Mouse (Mus musculus) stomach, embryonic 14.5 days (tissue): ENCODE data around the gene Chaf1a. TPM values are rescaled to one million over a fixed set of nuclear protein-coding genes. Genes with fewer than 3 reads are reported as not detected.
"Not testable (repeated sequence)": the region's sequence is repeated elsewhere in the genome, so short reads cannot be mapped to it uniquely, and the experiment has no call there.

Experiments used
- ATAC-seq: fragments of 200-750 bp; cut with Nextera tagmentation; 2 replicates; pipeline ENCODE4 v1.8.0; 2017; ENCODE audit warnings: low read depth, moderate TSS enrichment; ENCODE audit not compliant: insufficient number of reproducible peaks, insufficient read depth, low FRiP score
- H3K27ac ChIP-seq: fragments of 300-500 bp; sonication (generic); 2 replicates; pipeline ENCODE4 v1.5.1; 2014; ENCODE audit warnings: mild to moderate bottlenecking, low read length, moderate library complexity, mixed read lengths
- H3K27me3 ChIP-seq: fragments of 300-500 bp; sonication (generic); 2 replicates; pipeline ENCODE4 v1.6.1; 2014; ENCODE audit warnings: low read length, control low read depth, mixed read lengths; ENCODE audit not compliant: control insufficient read depth, insufficient read depth
- H3K36me3 ChIP-seq: fragments of 300-500 bp; sonication (generic); 2 replicates; pipeline ENCODE4 v1.6.1; 2014; ENCODE audit warnings: mild to moderate bottlenecking, control low read depth, low read length, moderate library complexity, mixed read lengths; ENCODE audit not compliant: control insufficient read depth, insufficient read depth
- H3K4me1 ChIP-seq: fragments of 300-500 bp; sonication (generic); 2 replicates; pipeline ENCODE4 v1.6.1; 2014; ENCODE audit warnings: low read length, control low read depth, mixed read lengths; ENCODE audit not compliant: control insufficient read depth, insufficient read depth
- H3K4me2 ChIP-seq: fragments of 300-500 bp; sonication (generic); replicated peaks from 2 replicates; pipeline ENCODE4 v1.6.1; 2014; ENCODE audit warnings: low read depth, low read length, control low read depth
- H3K4me3 ChIP-seq: fragments of 300-500 bp; sonication (generic); 2 replicates; pipeline ENCODE4 v1.5.1; 2014; ENCODE audit warnings: low read depth, low read length, control low read depth
- H3K9ac ChIP-seq: fragments of 300-500 bp; sonication (generic); replicated peaks from 2 replicates; pipeline ENCODE4 v1.6.1; 2014; ENCODE audit warnings: low read depth, mild to moderate bottlenecking, control low read depth, low read length, moderate library complexity, mixed read lengths
- H3K9me3 ChIP-seq: fragments of 300-500 bp; sonication (generic); 2 replicates; pipeline ENCODE4 v1.6.1; 2016; ENCODE audit warnings: low read depth, low read length, control low read depth; ENCODE audit not compliant: control insufficient read depth
- WGBS: fragments of 180-500 bp; shearing (Covaris S2); extraction: QIAGEN DNeasy Blood & Tissue Kit; methylation state at CpG from one replicate; pipeline ENCODE4 v1.1.7; 2014; 5-methylcytosine and 5-hydroxymethylcytosine counted together
- polyA plus RNA-seq: library from polyadenylated mRNA; unstranded; fragments of >200 nt; fragmentation: Nextera tagmentation; extraction: Ambion mirVana; gene quantifications from 2 replicates; pipeline ENCODE4 v1.2.1, GENCODE M21; 2014

Gene Chaf1a
- polyA plus RNA-seq, 1 experiment from 2014 or later = 19.2 TPM

DNA sequence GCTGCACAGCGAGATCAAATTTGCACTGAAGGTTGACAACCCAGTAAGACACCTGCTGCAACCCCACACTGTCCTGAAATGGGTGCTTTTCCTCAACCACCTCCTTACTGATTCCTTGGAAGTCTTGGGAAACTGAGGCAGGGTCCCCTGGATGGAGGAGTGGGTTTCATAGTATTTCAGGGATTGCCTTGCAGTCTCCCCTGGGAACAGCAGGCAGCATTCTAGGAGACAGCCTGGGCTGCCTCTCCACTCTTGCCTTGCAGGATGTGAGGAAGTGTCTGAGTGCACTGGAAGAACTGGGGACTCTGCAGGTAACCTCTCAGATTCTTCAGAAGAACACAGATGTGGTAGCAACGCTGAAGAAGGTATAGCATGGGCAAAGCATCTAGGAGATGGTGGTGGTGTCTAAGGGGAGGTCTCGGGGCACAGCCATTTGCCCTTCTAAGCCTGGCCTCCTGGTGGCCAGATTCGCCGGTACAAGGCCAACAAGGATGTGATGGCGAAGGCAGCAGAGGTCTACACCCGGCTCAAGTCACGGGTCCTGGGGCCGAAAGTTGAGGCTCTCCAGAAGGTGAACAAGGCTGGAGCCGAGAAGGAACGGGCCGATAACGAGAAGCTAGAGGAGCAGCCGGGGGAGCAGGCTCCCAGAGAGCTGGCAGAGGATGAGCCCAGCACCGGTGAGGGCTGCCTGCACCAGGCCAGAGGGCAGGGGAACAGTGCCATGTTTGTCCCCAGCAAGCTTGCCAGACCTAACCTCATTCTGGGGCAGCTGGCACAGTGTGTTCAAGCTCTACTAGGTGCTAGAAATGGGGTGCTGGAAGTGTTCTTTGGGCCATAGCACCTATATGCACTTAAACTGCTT is 58.7 kb downstream of the Chaf1a start:
- Histone ChIP-seq H3K36me3 (peaks cover 74% of the 10 kb centered on the region), H3K4me3 (no peak overlapping the region), H3K27me3 (no peaks in the 10 kb centered on the region), H3K9ac (no peak overlapping the region), H3K9me3 (no peaks in the 10 kb centered on the region), H3K4me2 (no peak overlapping the region), H3K4me1 (no peaks in the 10 kb centered on the region), H3K27ac (no peak overlapping the region)
- no peak for ATAC-seq
- 89% methylated on average over 15 of the region's 15 CpGs for WGBS

DNA sequence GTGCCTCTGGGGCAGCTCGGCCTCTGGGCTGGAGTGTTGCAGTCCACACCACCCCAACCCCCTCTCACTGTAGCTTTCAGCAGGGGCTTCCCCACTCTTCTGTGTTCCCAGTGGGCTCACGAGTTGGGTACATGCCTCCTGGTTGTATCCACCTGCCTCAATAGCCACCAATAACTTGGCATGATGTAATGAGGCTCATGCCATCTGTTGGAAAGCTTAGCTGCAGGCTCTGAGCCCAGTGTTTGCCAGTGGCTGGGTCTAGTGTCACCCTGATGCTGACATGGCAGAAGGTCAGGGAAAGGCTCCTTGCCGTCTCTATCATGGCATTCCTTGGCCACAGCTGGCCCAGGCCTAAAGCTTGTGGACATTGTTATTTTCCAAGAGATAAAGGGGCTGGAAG is 60.6 kb downstream of the Chaf1a start:
- Histone ChIP-seq H3K9me3 (no peaks in the 10 kb centered on the region), H3K36me3 (peaks cover 70% of the 10 kb centered on the region), H3K9ac (no peak overlapping the region), H3K4me2 (no peak overlapping the region), H3K27me3 (no peaks in the 10 kb centered on the region), H3K4me3 (no peak overlapping the region), H3K4me1 (no peaks in the 10 kb centered on the region), H3K27ac (no peak overlapping the region)
- ATAC-seq = no peak
- 83% methylated on average over 3 of the region's 3 CpGs for WGBS

DNA sequence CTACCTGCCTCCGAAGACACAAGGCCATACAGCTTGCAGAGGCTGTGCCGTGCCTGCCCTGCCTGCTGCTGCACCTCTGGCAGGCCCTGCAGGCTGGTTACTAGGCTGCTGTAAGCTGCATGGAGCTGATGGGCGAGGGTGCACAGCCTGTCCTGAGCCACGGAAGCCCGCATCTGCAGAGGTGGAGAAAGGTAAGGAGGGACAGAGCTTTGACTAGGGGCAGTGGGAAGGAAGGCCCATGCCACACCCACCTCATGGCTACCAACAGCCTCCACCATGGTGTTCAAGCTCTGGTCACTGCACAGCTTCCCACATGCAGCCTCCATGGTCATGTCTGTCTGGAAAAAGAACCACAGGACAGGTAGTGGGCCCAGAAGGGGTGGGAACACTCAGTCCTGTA is 61.9 kb downstream of the Chaf1a start:
- Histone ChIP-seq H3K4me2 (no peak overlapping the region), H3K36me3 (peaks cover 57% of the 10 kb centered on the region), H3K27ac (no peak overlapping the region), H3K4me3 (no peak overlapping the region), H3K9me3 (no peaks in the 10 kb centered on the region), H3K27me3 (no peaks in the 10 kb centered on the region), H3K4me1 (no peaks in the 10 kb centered on the region), H3K9ac (no peak overlapping the region)
- 85% methylated on average over 5 of the region's 5 CpGs for WGBS
- ATAC-seq = no peak

DNA sequence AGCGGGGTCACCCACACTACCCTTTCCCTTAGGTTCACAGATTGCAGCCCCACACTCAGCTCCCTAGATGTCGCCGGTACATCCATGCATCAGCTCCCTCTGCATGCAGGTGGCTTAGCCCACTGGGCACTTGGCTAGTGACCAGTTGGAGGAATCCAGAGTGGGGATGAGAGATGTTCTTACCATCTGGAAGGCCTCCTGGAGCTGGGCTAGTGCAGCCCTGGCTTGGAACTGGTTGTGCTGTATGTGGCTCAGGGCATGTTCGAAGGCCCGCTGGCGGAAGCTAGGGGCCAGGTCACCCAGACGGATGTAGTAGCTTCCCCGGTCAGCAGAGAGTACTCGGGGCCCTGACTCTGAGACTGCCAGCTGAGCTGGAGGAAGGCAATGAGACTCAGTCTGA is 62.7 kb downstream of the Chaf1a start:
- H3K4me1 ChIP-seq = no peaks in the 10 kb centered on the region
- H3K9ac ChIP-seq = no peak overlapping the region
- H3K36me3 ChIP-seq = peaks cover 50% of the 10 kb centered on the region
- no peak for ATAC-seq
- no peak overlapping the region for H3K27ac ChIP-seq
- no peak overlapping the region for H3K4me3 ChIP-seq
- H3K9me3 ChIP-seq = no peaks in the 10 kb centered on the region
- H3K4me2 ChIP-seq = no peak overlapping the region
- no peaks in the 10 kb centered on the region for H3K27me3 ChIP-seq
- 95% methylated on average over 9 of the region's 9 CpGs for WGBS

DNA sequence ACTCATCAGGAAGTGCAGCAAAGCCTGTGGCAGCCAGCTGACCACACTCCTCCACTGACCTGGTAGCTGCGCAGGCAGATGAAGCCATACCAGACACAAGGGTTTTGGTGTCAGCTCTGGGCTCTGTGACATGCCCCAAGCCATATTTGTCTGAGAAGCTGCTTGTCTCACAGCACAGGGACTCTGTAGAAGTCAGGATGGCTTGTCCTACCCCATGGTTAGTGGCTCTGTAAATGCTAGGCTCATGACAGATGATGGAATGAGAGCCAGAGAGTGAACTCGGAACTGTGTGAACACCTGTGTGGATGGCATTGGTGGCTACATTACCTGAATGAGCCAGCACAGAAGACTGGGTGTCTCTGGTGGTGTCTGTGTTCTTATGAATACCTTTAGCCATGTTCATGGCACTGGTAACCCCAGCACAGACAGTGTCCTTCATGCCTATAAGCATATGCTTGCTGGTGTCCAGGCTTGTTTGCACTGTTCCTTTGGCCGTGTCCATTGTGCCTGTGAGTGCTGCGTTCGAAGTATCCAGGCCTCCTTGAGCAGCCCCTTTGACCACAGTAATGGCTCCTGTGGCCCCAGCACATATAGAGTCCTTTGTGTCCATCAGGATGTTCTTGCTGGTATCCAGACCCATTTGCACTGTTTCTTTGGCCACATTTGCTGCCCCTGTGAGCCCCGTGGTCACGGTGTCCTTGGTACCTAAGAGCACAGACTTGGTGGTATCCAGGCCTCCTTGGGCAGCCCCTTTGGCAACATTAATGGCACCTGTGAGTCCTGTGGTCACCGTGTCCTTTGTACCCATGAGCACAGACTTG is 63.4 kb downstream of the Chaf1a start:
- H3K4me2 ChIP-seq = no peak overlapping the region
- no peaks in the 10 kb centered on the region for H3K9me3 ChIP-seq
- no peak for ATAC-seq
- 94% methylated on average over 8 of the region's 8 CpGs for WGBS
- H3K4me3 ChIP-seq = no peak overlapping the region
- H3K9ac ChIP-seq = no peak overlapping the region
- H3K4me1 ChIP-seq = no peaks in the 10 kb centered on the region
- H3K27me3 ChIP-seq = no peaks in the 10 kb centered on the region
- no peak overlapping the region for H3K27ac ChIP-seq
- peaks cover 42% of the 10 kb centered on the region for H3K36me3 ChIP-seq

DNA sequence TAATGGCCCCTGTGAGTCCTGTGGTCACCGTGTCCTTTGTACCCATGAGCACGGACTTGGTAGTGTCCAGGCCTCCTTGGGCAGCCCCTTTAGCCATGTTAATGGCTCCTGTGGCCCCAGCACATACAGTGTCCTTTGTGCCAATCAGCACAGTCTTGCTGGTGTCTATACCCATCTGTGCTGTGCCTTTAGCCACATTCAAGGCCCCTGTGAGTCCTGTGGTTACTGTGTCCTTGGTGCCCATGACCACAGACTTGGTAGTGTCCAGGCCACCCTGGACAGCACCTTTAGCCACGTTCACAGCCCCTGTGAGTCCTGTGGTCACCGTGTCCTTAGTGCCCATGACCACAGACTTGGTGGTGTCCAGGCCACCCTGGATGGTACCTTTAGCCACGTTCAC is 64.6 kb downstream of the Chaf1a start:
- H3K27ac ChIP-seq = not testable (repeated sequence)

DNA sequence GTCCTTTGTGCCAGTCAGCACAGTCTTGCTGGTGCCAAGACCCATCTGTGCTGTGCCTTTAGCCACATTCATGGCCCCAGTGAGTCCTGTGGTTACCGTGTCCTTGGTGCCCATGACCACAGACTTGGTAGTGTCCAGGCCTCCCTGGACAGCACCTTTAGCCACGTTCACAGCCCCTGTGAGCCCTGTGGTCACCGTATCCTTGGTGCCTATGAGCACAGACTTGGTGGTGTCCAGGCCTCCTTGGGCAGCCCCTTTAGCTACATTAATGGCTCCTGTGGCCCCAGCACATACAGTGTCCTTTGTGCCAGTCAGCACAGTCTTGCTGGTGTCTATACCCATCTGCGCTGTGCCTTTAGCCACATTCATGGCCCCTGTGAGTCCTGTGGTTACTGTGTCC is 66.2 kb downstream of the Chaf1a start:
- not testable (repeated sequence) for H3K27ac ChIP-seq, ATAC-seq, H3K4me1 ChIP-seq, H3K9ac ChIP-seq, H3K9me3 ChIP-seq, H3K27me3 ChIP-seq, H3K4me2 ChIP-seq, H3K4me3 ChIP-seq
- 98% methylated on average over 4 of the region's 4 CpGs for WGBS
- H3K36me3 ChIP-seq = peaks cover 23% of the 10 kb centered on the region

More for the DNA sequence above, 64.6 kb downstream of the Chaf1a start:
- H3K9ac ChIP-seq, H3K4me2 ChIP-seq, ATAC-seq, H3K4me1 ChIP-seq, H3K27me3 ChIP-seq, H3K9me3 ChIP-seq, H3K4me3 ChIP-seq: not testable (repeated sequence)
- WGBS = 81% methylated on average over 2 of the region's 5 CpGs
- peaks cover 40% of the 10 kb centered on the region for H3K36me3 ChIP-seq

DNA sequence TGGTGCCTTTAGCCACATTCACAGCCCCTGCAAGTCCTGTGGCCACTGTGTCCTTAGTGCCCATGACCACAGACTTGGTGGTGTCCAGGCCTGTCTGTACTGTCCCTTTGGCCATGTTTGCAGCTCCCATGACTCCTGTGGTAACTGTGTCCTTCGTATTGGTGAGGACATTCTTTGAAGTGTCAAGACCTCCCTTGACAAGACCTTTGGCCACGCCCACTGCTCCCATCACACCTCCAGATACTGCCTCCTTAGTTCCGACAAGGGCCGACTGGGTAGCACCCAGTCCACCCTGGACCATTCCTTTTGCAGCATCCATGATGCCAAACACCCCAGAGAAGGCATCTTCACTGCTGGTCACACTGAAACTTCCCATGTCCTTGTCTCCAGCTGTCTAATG is 66.7 kb downstream of the Chaf1a start:
- WGBS = 72% methylated on average over 4 of the region's 4 CpGs
- H3K9ac ChIP-seq = no peak overlapping the region
- H3K36me3 ChIP-seq = peaks cover 19% of the 10 kb centered on the region
- no peaks in the 10 kb centered on the region for H3K4me1 ChIP-seq
- ATAC-seq = no peak
- no peak overlapping the region for H3K4me2 ChIP-seq
- no peaks in the 10 kb centered on the region for H3K9me3 ChIP-seq
- H3K4me3 ChIP-seq = no peak overlapping the region
- H3K27me3 ChIP-seq = no peaks in the 10 kb centered on the region
- H3K27ac ChIP-seq = no peak overlapping the region
